Comparison of ENCODE assay signal across 11 mouse cellular contexts in the genomic region with DNA sequence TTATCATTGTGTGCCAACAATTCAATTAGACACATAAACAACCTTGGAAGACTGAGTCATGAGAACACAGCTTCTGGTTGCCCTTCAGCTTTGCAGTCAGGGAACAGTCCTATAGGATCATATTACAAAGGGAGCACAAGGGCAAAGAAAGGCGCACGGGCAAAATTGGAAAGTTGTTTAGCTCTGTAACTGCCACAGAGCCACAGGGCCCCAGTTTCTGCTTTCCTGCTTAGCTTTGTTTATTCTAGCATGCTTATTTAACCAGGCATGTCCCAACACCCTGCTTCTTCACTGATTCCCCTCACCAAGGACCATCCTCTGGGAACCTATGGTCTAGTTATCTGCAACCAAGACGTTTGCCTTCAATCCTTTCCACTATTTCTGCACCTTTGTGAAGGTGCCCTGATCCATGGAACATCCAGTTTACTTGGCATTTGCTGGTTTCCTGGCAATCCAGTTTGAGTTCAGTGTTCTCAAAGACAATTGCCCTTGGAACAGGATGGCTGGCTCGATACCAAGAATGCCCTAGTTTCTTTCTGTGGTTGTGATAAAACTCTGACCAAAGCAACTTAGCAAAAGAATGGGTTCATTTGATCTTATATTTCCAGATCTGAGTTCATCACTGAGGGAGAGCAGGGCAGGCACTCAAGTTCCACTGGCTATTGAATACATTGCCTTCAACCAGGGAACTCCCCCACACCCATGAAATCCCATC.
DNase-seq lines count a peak whose midpoint lies in the region; ATAC-seq and TF ChIP-seq lines count a peak whose summit lies in the region.
"Had no signal": no experiment of that assay in that cellular context is flagged by ENCODE, and none has a peak within 500 bp of the region (broad histone marks: within the 10 kb centered on the region; RNA-seq: fewer than 3 reads in every experiment).

No protein-coding gene starts in this region.

- no peaks in the 10 kb centered on the region for H3K9me3 ChIP-seq in forebrain, embryonic 13.5 days (replicated peaks)
- no peaks in the 10 kb centered on the region for H3K9me3 ChIP-seq in forebrain, embryonic 12.5 days
- H3K9me3 ChIP-seq in midbrain, postnatal 0 days (ENCODE audit: low read length) = no peaks in the 10 kb centered on the region
- H3K9me3 ChIP-seq: neural tube, embryonic 15.5 days had no signal

- H3K36me3 ChIP-seq in forebrain, embryonic 13.5 days (ENCODE audit: poor library complexity, severe bottlenecking) = no peaks in the 10 kb centered on the region
- H3K36me3 ChIP-seq in forebrain, embryonic 12.5 days (replicated peaks) = no peaks in the 10 kb centered on the region
- H3K36me3 ChIP-seq in midbrain, postnatal 0 days (ENCODE audit: insufficient read depth, low read length) = no peaks in the 10 kb centered on the region
- H3K36me3 ChIP-seq: neural tube, embryonic 15.5 days had no signal

- H3K4me3 ChIP-seq in forebrain, embryonic 13.5 days = no peak overlapping the region
- no peak overlapping the region for H3K4me3 ChIP-seq in forebrain, embryonic 12.5 days (replicated peaks)
- H3K4me3 ChIP-seq in midbrain, postnatal 0 days (ENCODE audit: low read depth, low read length) = no peak overlapping the region
- H3K4me3 ChIP-seq: neural tube, embryonic 15.5 days had no signal

- DNase-seq in ovary, postnatal 36 days (ENCODE audit: low spot score) = peak; percentile 14
- DNase-seq in ovary, postnatal 14 days (ENCODE audit: low spot score) = no peak
- DNase-seq in kidney, adult 9 months = peak; percentile 54
- peak; percentile 20 for DNase-seq in yolk sac, embryonic 10.5 days (ENCODE audit: low spot score)
- no peak for DNase-seq in thymus, postnatal 10 days (ENCODE audit: low spot score in 2 of 2)
- no peak for DNase-seq in midbrain, postnatal 0 days (ENCODE audit: low spot score)
- DNase-seq: cerebellum, adult 18-20 months; forebrain, postnatal 0 days had no signal

- peak; percentile 24; the same call in 1 of the 2 replicates for ATAC-seq in forebrain, embryonic 13.5 days
- ATAC-seq in forebrain, embryonic 12.5 days (ENCODE audit: low FRiP score) = no peak
- ATAC-seq in midbrain, postnatal 0 days (ENCODE audit: low FRiP score) = no peak
- ATAC-seq: forebrain, postnatal 0 days had no signal

- H3K27me3 ChIP-seq in forebrain, embryonic 13.5 days = no peaks in the 10 kb centered on the region
- no peaks in the 10 kb centered on the region for H3K27me3 ChIP-seq in forebrain, embryonic 12.5 days
- no peaks in the 10 kb centered on the region for H3K27me3 ChIP-seq in midbrain, postnatal 0 days (ENCODE audit: insufficient read depth, low read length)
- H3K27me3 ChIP-seq: neural tube, embryonic 15.5 days had no signal

- no peak overlapping the region for H3K9ac ChIP-seq in forebrain, embryonic 13.5 days
- no peak overlapping the region for H3K9ac ChIP-seq in forebrain, embryonic 12.5 days
- no peak overlapping the region for H3K9ac ChIP-seq in midbrain, postnatal 0 days (replicated peaks; ENCODE audit: low read length, poor library complexity, severe bottlenecking)
- H3K9ac ChIP-seq: forebrain, postnatal 0 days; neural tube, embryonic 15.5 days had no signal

- no peak for TF ChIP-seq CTCF in midbrain, postnatal 0 days (IDR thresholded peaks at IDR 0.05)

- H3K4me1 ChIP-seq in forebrain, embryonic 13.5 days = 0 out of 2 replicates have a peak, but pooled peaks cover 4% of the 10 kb centered on the region
- no peaks in the 10 kb centered on the region for H3K4me1 ChIP-seq in forebrain, embryonic 12.5 days
- H3K4me1 ChIP-seq in midbrain, postnatal 0 days (ENCODE audit: insufficient read depth, low read length) = no peaks in the 10 kb centered on the region

- 48% methylated on average over 4 of the region's 4 CpGs for WGBS in forebrain, embryonic 13.5 days
- WGBS in forebrain, embryonic 12.5 days = 45% methylated on average over 4 of the region's 4 CpGs
- 58% methylated on average over 4 of the region's 4 CpGs for WGBS in midbrain, postnatal 0 days

- no peak overlapping the region for H3K27ac ChIP-seq in forebrain, embryonic 13.5 days
- H3K27ac ChIP-seq in forebrain, embryonic 12.5 days = no peak overlapping the region
- no peak overlapping the region for H3K27ac ChIP-seq in midbrain, postnatal 0 days (ENCODE audit: low read depth, low read length)
- H3K27ac ChIP-seq: neural tube, embryonic 15.5 days had no signal

- no peak overlapping the region for H3K4me2 ChIP-seq in forebrain, embryonic 13.5 days
- H3K4me2 ChIP-seq in forebrain, embryonic 12.5 days = no peak overlapping the region
- H3K4me2 ChIP-seq in midbrain, postnatal 0 days (ENCODE audit: low read depth, low read length, poor library complexity, severe bottlenecking) = no peak overlapping the region
- H3K4me2 ChIP-seq: neural tube, embryonic 15.5 days had no signal

Comparison
In these comparisons a context has a peak if more than half of its experiments do, and no peak if none do; other contexts are left out.
1. DNase-seq: peak in ovary, postnatal 36 days (single experiment), kidney, adult 9 months (single experiment) and yolk sac, embryonic 10.5 days (single experiment); none in ovary, postnatal 14 days (single experiment), thymus, postnatal 10 days (0 of 2) and midbrain, postnatal 0 days (single experiment).